Mouse (Mus musculus): Measurements from ENCODE around the gene Fam71f2. TPM values are rescaled to one million over a fixed set of nuclear protein-coding genes. Genes with fewer than 3 reads are reported as not detected.

Fam71f2 gene
- total and polyA plus RNA-seq, 3 experiments: 0.84 TPM; not detected in 2

DNA sequence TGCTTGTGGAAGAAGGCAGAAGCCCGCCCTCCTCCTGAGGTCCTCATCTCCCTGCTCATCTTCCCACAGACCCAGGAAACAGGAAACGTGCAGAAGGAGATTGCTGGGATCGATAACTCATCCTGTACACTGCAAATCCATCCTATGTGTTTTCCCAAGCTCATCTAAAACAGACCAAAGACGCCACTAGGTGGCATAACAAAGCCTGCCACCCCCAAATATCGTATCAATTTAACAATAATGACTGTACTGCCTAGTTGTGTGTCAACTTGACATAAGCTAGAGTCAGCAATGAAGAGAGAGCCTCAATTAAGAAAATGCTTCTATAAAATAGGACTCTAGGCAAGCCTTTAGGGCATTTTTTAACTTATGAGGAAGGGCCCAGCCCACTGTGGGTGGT is 24.3 kb downstream of the Fam71f2 start:
- no peaks in the 10 kb centered on the region for H3K79me2 ChIP-seq (ENCODE audit: control insufficient read depth, insufficient read depth, low read length, poor library complexity)
- no peak overlapping the region for H3K4me3 ChIP-seq (ENCODE audit: control insufficient read depth in 1 of 2, insufficient read depth in 1 of 2, low read depth in 2 of 2, low read length in 2 of 2)
- no peak overlapping the region for H3K9ac ChIP-seq (ENCODE audit: control insufficient read depth, low read depth, low read length, poor library complexity, severe bottlenecking)
- DNase-seq (ENCODE audit: low read depth, low spot score): peak; percentile 23
- no peaks in the 10 kb centered on the region for H3K36me3 ChIP-seq (ENCODE audit: control insufficient read depth in 1 of 2, insufficient read depth in 2 of 2, low read length in 2 of 2)
- H3K4me1 ChIP-seq (ENCODE audit: control insufficient read depth in 1 of 2, insufficient read depth in 2 of 2, low read length in 2 of 2): no peaks in the 10 kb centered on the region
- TF ChIP-seq EP300 (IDR thresholded peaks at IDR 0.05; ENCODE audit: low read depth in 1 of 2, low read length in 2 of 2): no peak
- TF ChIP-seq ZC3H11A (IDR thresholded peaks at IDR 0.05; ENCODE audit: low read depth, low read length): peak; percentile 16; the same call in 1 of the 2 replicates
- TF ChIP-seq MEF2A (IDR thresholded peaks at IDR 0.05; ENCODE audit: extremely low read depth, insufficient replicate concordance, low read depth, low read length, poor library complexity, severe bottlenecking): no peak
- TF ChIP-seq SMC3 (IDR thresholded peaks at IDR 0.05; ENCODE audit: low read depth, low read length): peak; percentile 57
- peak; percentile 36 for TF ChIP-seq RAD21 (IDR thresholded peaks at IDR 0.05; ENCODE audit: low read depth, low read length)
- TF ChIP-seq CHD2 (IDR thresholded peaks at IDR 0.05; ENCODE audit: low read length): no peak
- TF ChIP-seq CTCF (IDR thresholded peaks at IDR 0.05 in 2 of 3, conservative IDR thresholded peaks at IDR 0.05 in 1 of 3; ENCODE audit: control insufficient read depth in 1 of 3, insufficient read depth in 1 of 3, low read depth in 2 of 3, low read length in 3 of 3, poor library complexity in 1 of 3, severe bottlenecking in 1 of 3): peak in 2 of 3 experiments; percentile 18 to 49; a peak in 2 of 6 replicates
- no peak for TF ChIP-seq UBTF (IDR thresholded peaks at IDR 0.05; ENCODE audit: borderline replicate concordance, insufficient read depth, low read depth, low read length)
- TF ChIP-seq KAT2A (conservative IDR thresholded peaks at IDR 0.05; ENCODE audit: low read depth, low read length): no peak
- H3K9me3 ChIP-seq (replicated peaks; ENCODE audit: insufficient read depth, low read length): no peaks in the 10 kb centered on the region
- no peak overlapping the region for H3K27ac ChIP-seq (ENCODE audit: control insufficient read depth, low read depth, low read length)
- H3K27me3 ChIP-seq (ENCODE audit: control insufficient read depth in 1 of 2, insufficient read depth in 2 of 2, low read length in 2 of 2): peaks cover 4 to 5% of the 10 kb centered on the region in 2 experiments; a peak in 3 of 4 replicates

DNA sequence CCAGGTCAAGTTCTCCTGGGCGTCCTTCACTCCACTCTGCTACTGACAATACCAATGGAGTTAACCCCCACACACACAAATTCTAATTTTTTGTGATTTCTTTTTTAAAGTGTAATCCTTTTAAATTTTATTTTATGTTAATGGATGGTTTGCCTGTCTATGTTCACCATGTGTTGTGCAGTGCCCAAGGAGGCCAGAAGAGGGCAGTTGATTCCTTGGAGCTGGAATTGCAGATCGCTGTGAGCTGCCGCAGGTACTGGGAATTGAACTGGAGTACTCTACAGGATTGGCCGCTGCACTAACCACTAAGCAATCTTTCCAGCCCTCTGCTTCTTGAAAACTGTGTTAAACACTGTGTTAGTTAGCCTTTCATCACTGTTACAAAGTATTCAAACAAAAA is 26.1 kb downstream of the Fam71f2 start:
- DNase-seq (ENCODE audit: low read depth, low spot score): no peak
- H3K9ac ChIP-seq (ENCODE audit: control insufficient read depth, low read depth, low read length, poor library complexity, severe bottlenecking): no peak overlapping the region
- H3K79me2 ChIP-seq (ENCODE audit: control insufficient read depth, insufficient read depth, low read length, poor library complexity): no peaks in the 10 kb centered on the region
- no peaks in the 10 kb centered on the region for H3K9me3 ChIP-seq (replicated peaks; ENCODE audit: insufficient read depth, low read length)
- no peaks in the 10 kb centered on the region for H3K4me1 ChIP-seq (ENCODE audit: control insufficient read depth in 1 of 2, insufficient read depth in 2 of 2, low read length in 2 of 2)
- H3K36me3 ChIP-seq (ENCODE audit: control insufficient read depth in 1 of 2, insufficient read depth in 2 of 2, low read length in 2 of 2): no peaks in the 10 kb centered on the region
- no peak overlapping the region for H3K27ac ChIP-seq (ENCODE audit: control insufficient read depth, low read depth, low read length)
- H3K27me3 ChIP-seq (ENCODE audit: control insufficient read depth in 1 of 2, insufficient read depth in 2 of 2, low read length in 2 of 2): peaks cover 3 to 4% of the 10 kb centered on the region in 2 experiments; a peak in 3 of 4 replicates
- no peak overlapping the region for H3K4me3 ChIP-seq (ENCODE audit: control insufficient read depth in 1 of 2, insufficient read depth in 1 of 2, low read depth in 2 of 2, low read length in 2 of 2)
- TF ChIP-seq CTCF (IDR thresholded peaks at IDR 0.05 in 2 of 3, conservative IDR thresholded peaks at IDR 0.05 in 1 of 3; ENCODE audit: control insufficient read depth in 1 of 3, insufficient read depth in 1 of 3, low read depth in 2 of 3, low read length in 3 of 3, poor library complexity in 1 of 3, severe bottlenecking in 1 of 3) (peak; percentile 24 to 30 (median 28); a peak in 4 of 6 replicates), JUND (IDR thresholded peaks at IDR 0.05; ENCODE audit: low read depth, low read length) (no peak), RAD21 (IDR thresholded peaks at IDR 0.05; ENCODE audit: low read depth, low read length) (peak; percentile 17)

DNA sequence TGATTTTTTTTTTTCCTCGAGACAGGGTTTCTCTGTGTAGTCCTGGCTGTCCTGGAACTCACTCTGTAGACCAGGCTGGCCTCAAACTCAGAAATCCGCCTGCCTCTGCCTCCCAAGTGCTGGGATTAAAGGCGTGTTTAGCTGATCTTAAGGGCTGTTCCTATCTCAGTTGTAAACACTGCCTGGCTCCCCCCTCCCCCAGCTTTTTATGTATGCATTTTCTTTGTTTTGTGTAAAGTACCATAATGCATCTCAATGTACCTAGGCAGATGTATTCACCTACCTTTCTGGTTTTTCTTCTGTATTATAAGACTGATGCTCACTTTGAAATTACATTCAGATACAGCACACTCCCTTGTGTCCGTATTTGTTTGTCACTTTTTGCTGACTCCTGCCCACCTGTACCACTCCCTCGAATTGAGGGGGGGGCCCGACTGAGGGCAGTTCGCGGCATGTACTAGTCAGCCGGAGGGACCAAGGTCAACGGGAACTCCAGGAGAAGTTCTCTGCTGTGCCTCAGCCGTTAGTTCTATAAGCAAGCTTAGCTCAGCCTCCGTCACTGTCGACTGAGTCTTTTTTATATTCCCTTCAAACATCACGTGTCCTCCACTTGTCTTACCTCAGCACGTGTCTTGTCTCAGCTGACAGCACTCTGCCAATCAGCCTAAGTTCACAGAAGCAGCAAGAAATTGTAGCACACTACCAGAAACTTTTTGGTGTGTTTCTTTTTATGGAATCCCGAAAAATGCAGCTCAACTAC is 29.6 kb downstream of the Fam71f2 start:
- H3K27me3 ChIP-seq (ENCODE audit: control insufficient read depth in 1 of 2, insufficient read depth in 2 of 2, low read length in 2 of 2): peaks cover 0 to 3% of the 10 kb centered on the region in 2 experiments; a peak in 1 of 4 replicates
- TF ChIP-seq POLR2AphosphoS5 (IDR thresholded peaks at IDR 0.05; ENCODE audit: borderline replicate concordance, low read depth, low read length) (no peak), ETS1 (IDR thresholded peaks at IDR 0.05; ENCODE audit: low read depth, low read length) (no peak), UBTF (IDR thresholded peaks at IDR 0.05; ENCODE audit: borderline replicate concordance, insufficient read depth, low read depth, low read length) (no peak), SMC3 (IDR thresholded peaks at IDR 0.05; ENCODE audit: low read depth, low read length) (no peak), MYB (IDR thresholded peaks at IDR 0.05; ENCODE audit: low read depth, low read length) (no peak), GATA1 (IDR thresholded peaks at IDR 0.05; ENCODE audit: low read depth, low read length) (no peak), ZMIZ1 (IDR thresholded peaks at IDR 0.05; ENCODE audit: low read depth, low read length) (no peak), SIN3A (IDR thresholded peaks at IDR 0.05; ENCODE audit: low read length) (no peak), CHD2 (IDR thresholded peaks at IDR 0.05; ENCODE audit: low read length) (no peak)
- no peak overlapping the region for H3K4me3 ChIP-seq (ENCODE audit: control insufficient read depth in 1 of 2, insufficient read depth in 1 of 2, low read depth in 2 of 2, low read length in 2 of 2)
- no peaks in the 10 kb centered on the region for H3K79me2 ChIP-seq (ENCODE audit: control insufficient read depth, insufficient read depth, low read length, poor library complexity)
- H3K27ac ChIP-seq (ENCODE audit: control insufficient read depth, low read depth, low read length): no peak overlapping the region
- no peaks in the 10 kb centered on the region for H3K36me3 ChIP-seq (ENCODE audit: control insufficient read depth in 1 of 2, insufficient read depth in 2 of 2, low read length in 2 of 2)
- DNase-seq (ENCODE audit: low read depth, low spot score): no peak
- no peak overlapping the region for H3K9ac ChIP-seq (ENCODE audit: control insufficient read depth, low read depth, low read length, poor library complexity, severe bottlenecking)
- no peaks in the 10 kb centered on the region for H3K9me3 ChIP-seq (replicated peaks; ENCODE audit: insufficient read depth, low read length)
- H3K4me1 ChIP-seq (ENCODE audit: control insufficient read depth in 1 of 2, insufficient read depth in 2 of 2, low read length in 2 of 2): no peaks in the 10 kb centered on the region
